Mouse (Mus musculus): Measurements from ENCODE around the gene Fam81a. TPM values are rescaled to one million over a fixed set of nuclear protein-coding genes. Genes with fewer than 3 reads are reported as not detected.

Gene Fam81a
- polyA plus RNA-seq, 1 experiment from 2014 or later: 42.5 TPM

DNA sequence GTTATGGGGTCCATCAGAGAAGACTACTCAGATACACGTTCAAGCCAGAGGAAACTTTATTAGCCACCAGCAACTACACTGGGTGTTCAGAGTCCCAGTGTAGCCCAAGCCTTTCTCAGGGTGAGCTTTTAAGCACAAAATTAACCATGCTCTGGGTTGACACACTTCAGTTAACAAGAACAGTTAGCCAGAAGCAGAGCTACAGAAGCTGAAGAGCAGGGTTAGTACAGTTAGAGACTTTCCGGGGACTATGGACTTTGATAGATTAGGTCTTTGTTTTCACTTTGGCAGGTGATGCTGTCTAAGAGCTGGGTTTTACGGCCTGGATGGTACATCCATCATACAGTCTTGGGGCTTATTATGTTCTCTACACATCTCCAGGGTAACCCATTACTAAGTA, 89.6 kb downstream of the Fam81a start:
- Histone ChIP-seq H3K9ac (no peak overlapping the region), H3K4me2 (no peak overlapping the region), H3K4me1 (replicated peaks) (peaks cover 5% of the 10 kb centered on the region; the same call in 1 of the 2 replicates), H3K27me3 (no peaks in the 10 kb centered on the region), H3K9me3 (replicated peaks) (no peaks in the 10 kb centered on the region), H3K36me3 (no peaks in the 10 kb centered on the region), H3K4me3 (no peak overlapping the region), H3K27ac (no peak overlapping the region)
- WGBS: 69% methylated on average over 3 of the region's 3 CpGs
- no peak for ATAC-seq (replicated peaks; ENCODE audit: insufficient number of reproducible peaks, insufficient read depth, low FRiP score, low read depth)

GRCm38 (mm10) chr9:70049839-70050238, 92.5 kb downstream of the Fam81a start:
- no peaks in the 10 kb centered on the region for H3K36me3 ChIP-seq
- H3K9me3 ChIP-seq (replicated peaks): no peaks in the 10 kb centered on the region
- no peaks in the 10 kb centered on the region for H3K27me3 ChIP-seq
- no peak overlapping the region; the same call in 1 of the 2 replicates for H3K4me2 ChIP-seq
- H3K4me3 ChIP-seq: no peak overlapping the region
- H3K4me1 ChIP-seq (replicated peaks): peaks cover 5% of the 10 kb centered on the region; the same call in 1 of the 2 replicates
- no peak overlapping the region for H3K9ac ChIP-seq
- no peak overlapping the region for H3K27ac ChIP-seq
- 42% methylated on average over 8 of the region's 8 CpGs for WGBS
- ATAC-seq (replicated peaks; ENCODE audit: insufficient number of reproducible peaks, insufficient read depth, low FRiP score, low read depth): no peak

DNA sequence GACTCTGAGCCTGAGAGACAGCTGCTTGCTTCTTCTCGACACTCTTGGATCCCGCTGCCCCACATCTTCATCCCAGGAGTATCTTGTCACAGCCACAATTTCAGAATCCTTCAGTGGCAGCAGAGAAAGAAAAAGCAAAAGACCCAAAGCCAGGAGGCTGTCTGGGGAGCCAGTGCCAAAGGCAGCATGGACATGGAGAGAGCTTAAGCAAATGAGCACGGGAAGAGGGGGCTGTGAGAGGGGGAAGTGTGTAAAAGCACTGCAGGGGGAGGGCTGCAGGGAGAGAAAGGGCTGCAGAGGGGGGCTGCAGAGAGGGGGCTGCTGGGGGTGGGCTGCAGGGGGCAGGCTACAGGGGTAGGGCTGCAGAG, 93.0 kb downstream of the Fam81a start:
- Histone ChIP-seq H3K4me3 (no peak overlapping the region), H3K9me3 (replicated peaks) (no peaks in the 10 kb centered on the region), H3K36me3 (no peaks in the 10 kb centered on the region), H3K4me1 (replicated peaks) (peaks cover 5% of the 10 kb centered on the region; the same call in 1 of the 2 replicates), H3K27me3 (no peaks in the 10 kb centered on the region), H3K4me2 (no peak overlapping the region; the same call in 1 of the 2 replicates), H3K9ac (no peak overlapping the region), H3K27ac (peak overlapping the region; percentile 51)
- ATAC-seq (replicated peaks; ENCODE audit: insufficient number of reproducible peaks, insufficient read depth, low FRiP score, low read depth): no peak
- 31% methylated on average over 3 of the region's 3 CpGs for WGBS

- Histone ChIP-seq H3K27ac (peak overlapping the region; percentile 51), H3K27me3 (no peaks in the 10 kb centered on the region), H3K4me2 (no peak overlapping the region), H3K4me1 (replicated peaks) (peaks cover 5% of the 10 kb centered on the region; the same call in 1 of the 2 replicates), H3K9me3 (replicated peaks) (no peaks in the 10 kb centered on the region), H3K4me3 (no peak overlapping the region), H3K36me3 (no peaks in the 10 kb centered on the region), H3K9ac (no peak overlapping the region)
- WGBS: 58% methylated on average over 6 of the region's 6 CpGs
- no peak for ATAC-seq (replicated peaks; ENCODE audit: insufficient number of reproducible peaks, insufficient read depth, low FRiP score, low read depth)
Observed at GRCm38 (mm10) chr9:70048751-70049415, 93.5 kb downstream of the Fam81a start.

- 58% methylated on average over 5 of the region's 5 CpGs for WGBS
- no peaks in the 10 kb centered on the region for H3K9me3 ChIP-seq (replicated peaks)
Observed at GRCm38 (mm10) chr9:70048280-70048679, 94.1 kb downstream of the Fam81a start.

DNA sequence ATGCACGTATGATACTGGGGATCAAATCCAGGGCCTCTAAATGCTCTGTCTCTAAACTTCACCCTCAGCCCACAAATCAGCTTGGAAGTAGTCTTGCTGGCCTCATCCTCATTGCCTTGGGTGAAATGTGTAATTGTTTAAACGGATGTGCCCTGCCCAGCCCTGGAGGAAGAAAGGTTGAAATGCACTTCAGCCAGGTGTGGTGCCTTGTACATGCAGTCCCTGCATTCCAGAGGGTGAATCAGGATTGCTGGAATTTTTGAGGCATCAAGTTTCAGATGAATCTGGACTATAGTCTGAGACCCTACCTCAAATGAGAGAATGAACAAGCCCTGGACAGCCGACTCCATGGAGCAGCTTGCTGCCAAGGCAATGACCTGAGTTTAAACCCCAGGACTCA, 94.5 kb downstream of the Fam81a start:
- ATAC-seq (replicated peaks; ENCODE audit: insufficient number of reproducible peaks, insufficient read depth, low FRiP score, low read depth): no peak

More at GRCm38 (mm10) chr9:70048280-70048679, 94.1 kb downstream of the Fam81a start:
- Histone ChIP-seq H3K36me3 (no peaks in the 10 kb centered on the region), H3K4me2 (no peak overlapping the region), H3K9ac (no peak overlapping the region), H3K4me1 (replicated peaks) (peaks cover 5% of the 10 kb centered on the region; the same call in 1 of the 2 replicates), H3K27ac (no peak overlapping the region), H3K27me3 (no peaks in the 10 kb centered on the region), H3K4me3 (no peak overlapping the region)
- no peak for ATAC-seq (replicated peaks; ENCODE audit: insufficient number of reproducible peaks, insufficient read depth, low FRiP score, low read depth)

DNA sequence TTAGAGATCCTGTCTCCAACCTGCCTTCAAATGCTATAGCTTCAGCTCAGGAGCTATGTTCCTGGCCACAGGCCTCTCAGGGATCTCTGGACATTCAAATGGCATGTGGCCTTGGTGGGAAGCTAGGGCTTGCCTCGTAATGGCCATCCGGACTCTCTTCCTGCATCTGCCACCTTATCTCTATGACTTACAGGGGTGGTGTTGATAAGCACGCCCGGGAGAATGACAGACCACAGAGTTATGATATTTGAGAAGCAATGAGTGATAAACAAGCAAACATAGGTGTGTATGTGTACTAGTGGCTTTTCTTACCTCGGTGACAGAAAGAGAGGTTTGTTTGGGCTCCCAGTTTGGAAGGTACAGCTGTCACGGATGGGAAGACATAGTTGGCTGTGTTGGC, 96.1 kb downstream of the Fam81a start:
- Histone ChIP-seq H3K9ac (no peak overlapping the region), H3K36me3 (no peaks in the 10 kb centered on the region), H3K9me3 (replicated peaks) (no peaks in the 10 kb centered on the region), H3K4me2 (no peak overlapping the region), H3K4me1 (replicated peaks) (peaks cover 5% of the 10 kb centered on the region; the same call in 1 of the 2 replicates), H3K4me3 (no peak overlapping the region), H3K27ac (no peak overlapping the region), H3K27me3 (no peaks in the 10 kb centered on the region)
- WGBS: 46% methylated on average over 6 of the region's 6 CpGs
- no peak for ATAC-seq (replicated peaks; ENCODE audit: insufficient number of reproducible peaks, insufficient read depth, low FRiP score, low read depth)

More for the DNA sequence above, 94.5 kb downstream of the Fam81a start:
- no peak overlapping the region for H3K9ac ChIP-seq
- H3K27me3 ChIP-seq: no peaks in the 10 kb centered on the region
- no peak overlapping the region for H3K27ac ChIP-seq
- H3K9me3 ChIP-seq (replicated peaks): no peaks in the 10 kb centered on the region
- H3K36me3 ChIP-seq: no peaks in the 10 kb centered on the region
- H3K4me2 ChIP-seq: no peak overlapping the region
- 60% methylated on average over 3 of the region's 3 CpGs for WGBS
- peaks cover 5% of the 10 kb centered on the region; the same call in 1 of the 2 replicates for H3K4me1 ChIP-seq (replicated peaks)
- H3K4me3 ChIP-seq: no peak overlapping the region

GRCm38 (mm10) chr9:70044865-70045264, 97.5 kb downstream of the Fam81a start:
- Histone ChIP-seq H3K9me3 (replicated peaks) (no peaks in the 10 kb centered on the region), H3K4me3 (no peak overlapping the region), H3K27ac (no peak overlapping the region), H3K4me2 (no peak overlapping the region), H3K4me1 (replicated peaks) (peaks cover 5% of the 10 kb centered on the region; the same call in 1 of the 2 replicates), H3K9ac (no peak overlapping the region), H3K36me3 (no peaks in the 10 kb centered on the region), H3K27me3 (no peaks in the 10 kb centered on the region)
- WGBS: 47% methylated on average over 2 of the region's 2 CpGs
- no peak for ATAC-seq (replicated peaks; ENCODE audit: insufficient number of reproducible peaks, insufficient read depth, low FRiP score, low read depth)

- H3K4me1 ChIP-seq (replicated peaks): no peaks in the 10 kb centered on the region
- no peak overlapping the region for H3K27ac ChIP-seq
- no peak overlapping the region for H3K4me2 ChIP-seq
- H3K27me3 ChIP-seq: no peaks in the 10 kb centered on the region
- 61% methylated on average over 1 of the region's 1 CpGs for WGBS
- H3K4me3 ChIP-seq: no peak overlapping the region
- no peak overlapping the region for H3K9ac ChIP-seq
- ATAC-seq (replicated peaks; ENCODE audit: insufficient number of reproducible peaks, insufficient read depth, low FRiP score, low read depth): no peak
- H3K36me3 ChIP-seq: no peaks in the 10 kb centered on the region
- no peaks in the 10 kb centered on the region for H3K9me3 ChIP-seq (replicated peaks)
Observed at GRCm38 (mm10) chr9:70042935-70043334, 99.4 kb downstream of the Fam81a start.

- Histone ChIP-seq H3K4me2 (no peak overlapping the region), H3K4me1 (replicated peaks) (no peaks in the 10 kb centered on the region), H3K9ac (no peak overlapping the region), H3K36me3 (no peaks in the 10 kb centered on the region), H3K9me3 (replicated peaks) (no peaks in the 10 kb centered on the region), H3K27me3 (no peaks in the 10 kb centered on the region), H3K4me3 (no peak overlapping the region), H3K27ac (no peak overlapping the region)
- no peak for ATAC-seq (replicated peaks; ENCODE audit: insufficient number of reproducible peaks, insufficient read depth, low FRiP score, low read depth)
- 88% methylated on average over 4 of the region's 4 CpGs for WGBS
Observed at GRCm38 (mm10) chr9:70042137-70042536, 100.2 kb downstream of the Fam81a start.

DNA sequence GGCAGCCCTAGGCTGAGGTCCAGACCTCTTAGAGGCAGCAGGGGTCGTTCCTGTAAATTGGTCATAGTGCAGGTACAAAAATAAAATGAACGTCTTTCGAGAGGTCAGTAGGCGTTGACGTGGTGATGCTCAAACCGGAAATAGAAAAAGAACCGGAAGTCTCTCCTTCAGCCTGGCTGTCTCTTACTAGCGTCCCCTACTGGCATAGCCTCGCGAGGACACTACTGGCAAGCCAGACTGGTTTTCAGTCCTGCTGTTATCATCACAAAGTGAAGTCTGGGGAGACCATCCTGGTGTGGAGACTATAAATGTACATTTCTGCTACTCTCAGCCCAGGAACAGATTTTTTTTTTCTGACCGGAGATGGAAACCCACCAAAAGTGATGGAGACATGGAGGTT, 101.8 kb downstream of the Fam81a start:
- H3K27ac ChIP-seq: no peak overlapping the region
- H3K27me3 ChIP-seq: no peaks in the 10 kb centered on the region
- H3K4me1 ChIP-seq (replicated peaks): no peaks in the 10 kb centered on the region
- no peaks in the 10 kb centered on the region for H3K36me3 ChIP-seq
- no peak overlapping the region for H3K4me3 ChIP-seq
- ATAC-seq (replicated peaks; ENCODE audit: insufficient number of reproducible peaks, insufficient read depth, low FRiP score, low read depth): no peak
- 71% methylated on average over 11 of the region's 11 CpGs for WGBS
- no peak overlapping the region for H3K9ac ChIP-seq
- no peaks in the 10 kb centered on the region for H3K9me3 ChIP-seq (replicated peaks)
- no peak overlapping the region for H3K4me2 ChIP-seq
